Mouse (Mus musculus) neural tube, embryonic 10.5 days (tissue): ENCODE results near the gene 6720489N17Rik.
"Not testable (repeated sequence)": the region's sequence is repeated elsewhere in the genome, so short reads cannot be mapped to it uniquely, and the experiment has no call there.

Source experiments
- DNase-seq: peaks from one replicate; pipeline ENCODE4 v3.0.0-alpha.2; 2017; ENCODE audit warnings: low spot score; ENCODE audit errors: extremely low spot score

The 6720489N17Rik gene

DNA sequence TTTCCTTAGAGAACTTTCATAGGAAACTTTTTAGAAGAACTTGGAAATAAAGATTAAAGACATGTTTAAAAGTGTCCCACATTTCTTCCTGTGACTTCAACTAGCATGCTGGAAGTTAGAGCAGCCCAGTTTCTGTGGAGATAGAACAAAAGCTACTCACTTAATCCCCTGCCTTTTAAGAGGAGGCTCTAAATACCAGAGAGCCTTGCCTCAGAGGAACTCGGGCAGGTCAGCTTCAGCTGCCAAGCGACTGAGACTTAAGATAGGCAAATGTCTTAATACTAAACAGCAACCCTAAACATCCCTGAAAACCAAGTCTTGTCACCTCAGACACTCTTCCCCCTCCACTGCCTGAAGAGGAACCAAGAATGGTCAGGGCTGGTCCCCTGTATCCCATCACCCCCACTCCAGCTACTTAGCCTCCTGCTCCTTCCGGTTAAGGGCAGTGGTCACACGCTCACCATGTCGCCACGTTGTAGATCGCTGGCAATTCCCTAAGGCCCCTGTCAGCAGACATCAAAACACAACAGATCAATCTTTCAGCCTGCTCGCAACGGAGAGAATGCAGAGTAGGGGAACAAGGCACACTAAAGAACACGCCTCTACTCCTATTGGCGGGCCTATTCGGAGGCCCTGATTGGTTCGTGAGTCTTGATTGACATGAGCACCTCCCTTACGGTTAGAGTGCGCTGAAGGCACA is at the start of gene 6720489N17Rik:
6720489N17Rik (minus strand) TSS at position 606 of the 700 bp plus-strand sequence.
- DNase-seq, result peak; percentile 74

DNA sequence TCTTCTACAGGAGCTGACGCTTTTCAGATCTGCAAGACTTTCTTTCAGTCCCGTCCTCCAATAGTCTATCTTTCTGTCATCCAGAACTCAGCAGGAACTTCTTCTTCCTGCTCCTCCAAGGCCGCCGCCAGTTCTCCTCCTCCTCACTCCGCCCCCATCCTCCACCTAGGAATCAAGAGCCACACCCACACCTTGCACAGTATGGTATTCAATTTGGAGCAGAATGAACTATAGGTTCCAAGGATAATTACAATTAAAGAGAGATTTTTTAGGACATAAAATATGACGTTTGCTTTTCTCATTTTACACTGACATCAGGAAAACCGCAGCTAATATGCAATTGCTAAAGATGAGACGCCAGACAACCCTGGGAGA is 29.4 kb upstream of the 6720489N17Rik start:
- no peak for DNase-seq

DNA sequence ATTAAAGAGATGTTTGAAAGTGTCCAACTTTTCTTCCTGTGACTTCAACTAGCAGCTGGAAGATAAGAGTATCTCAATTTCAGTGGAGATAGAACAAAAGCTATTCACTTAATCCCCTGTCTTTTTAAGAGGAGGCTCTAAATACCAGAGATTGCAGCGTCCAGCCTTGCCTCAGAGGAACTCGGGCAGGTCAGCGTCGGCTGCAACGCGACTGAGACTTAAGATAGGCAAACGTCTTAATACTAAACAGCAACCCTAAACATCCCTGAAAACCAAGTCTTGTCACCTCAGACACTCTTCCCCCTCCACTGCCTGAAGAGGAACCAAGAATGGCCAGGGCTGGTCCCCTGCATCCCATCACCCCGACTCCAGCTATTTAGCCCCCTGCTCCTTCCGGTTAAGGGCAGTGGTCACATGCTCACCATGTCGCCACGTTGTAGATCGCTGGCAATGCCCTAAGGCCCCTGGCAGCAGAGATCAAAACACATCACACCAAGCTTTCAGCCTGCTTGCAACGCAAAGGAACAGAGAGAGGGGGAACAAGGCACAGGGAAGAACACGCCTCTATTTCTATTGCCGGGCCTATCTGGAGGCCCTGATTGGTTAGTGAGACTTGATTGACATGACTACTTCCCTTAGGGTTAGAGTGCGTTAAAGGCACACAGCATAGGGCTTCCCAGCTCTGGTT is 28.8 kb upstream of the 6720489N17Rik start:
- peak; percentile 63 for DNase-seq

DNA sequence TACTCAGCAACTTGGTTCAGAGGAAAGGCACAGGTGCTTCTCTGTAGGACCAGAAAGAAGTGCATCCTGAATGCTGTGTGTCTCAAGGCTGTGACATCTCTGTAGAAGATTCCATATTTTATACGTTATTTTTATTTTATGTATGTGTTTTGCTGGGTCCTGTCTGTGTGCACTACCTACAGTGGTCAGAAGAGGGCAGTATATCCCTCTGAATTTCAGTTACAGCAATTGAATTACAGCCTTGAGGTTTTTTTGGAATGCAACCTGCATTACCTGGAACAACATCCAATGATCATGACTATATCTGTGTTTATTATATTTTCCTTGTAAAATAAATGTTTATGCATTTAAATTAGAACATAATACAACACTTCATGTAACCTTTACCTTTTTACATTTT is 3.1 kb upstream of the 6720489N17Rik start:
- DNase-seq, result peak; percentile 24

DNA sequence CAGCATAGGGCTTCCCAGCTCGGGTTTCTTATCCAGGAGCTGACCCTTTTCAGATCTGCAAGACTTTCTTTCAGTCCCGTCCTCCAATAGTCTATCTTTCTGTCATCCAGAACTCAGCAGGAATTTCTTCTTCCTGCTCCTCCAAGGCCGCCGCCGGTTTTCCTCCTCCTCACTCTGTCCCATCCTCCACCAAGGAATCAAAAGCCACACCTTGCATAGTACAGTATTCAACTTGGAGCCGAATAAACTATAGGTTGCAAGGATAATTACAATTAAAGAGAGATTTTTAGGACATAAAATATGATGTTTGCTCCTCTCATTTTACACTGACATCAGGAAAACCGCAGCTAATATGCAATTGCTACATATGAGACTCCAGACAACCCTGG is 289 bp upstream of the 6720489N17Rik start:
- DNase-seq, result peak; percentile 19

DNA sequence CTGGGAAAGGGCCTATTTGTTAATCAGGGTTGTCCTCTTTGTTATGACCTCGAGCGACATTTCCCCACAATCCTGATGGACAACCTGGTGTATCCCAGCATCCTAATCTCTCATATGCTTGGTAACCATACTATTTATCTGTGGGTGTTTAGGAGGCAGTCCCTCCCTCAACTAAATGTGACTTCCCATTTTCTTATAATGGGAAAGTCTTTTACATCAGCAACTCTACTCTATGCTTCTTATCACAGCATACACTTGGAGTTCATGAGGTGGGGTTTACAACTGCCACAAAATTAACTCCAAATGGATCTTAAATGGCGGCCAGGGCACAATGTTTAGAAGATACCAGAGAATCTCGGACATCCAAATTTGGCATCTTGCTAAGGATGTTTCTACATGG is 6.5 kb downstream of the 6720489N17Rik start:
- DNase-seq, result not testable (repeated sequence)

DNA sequence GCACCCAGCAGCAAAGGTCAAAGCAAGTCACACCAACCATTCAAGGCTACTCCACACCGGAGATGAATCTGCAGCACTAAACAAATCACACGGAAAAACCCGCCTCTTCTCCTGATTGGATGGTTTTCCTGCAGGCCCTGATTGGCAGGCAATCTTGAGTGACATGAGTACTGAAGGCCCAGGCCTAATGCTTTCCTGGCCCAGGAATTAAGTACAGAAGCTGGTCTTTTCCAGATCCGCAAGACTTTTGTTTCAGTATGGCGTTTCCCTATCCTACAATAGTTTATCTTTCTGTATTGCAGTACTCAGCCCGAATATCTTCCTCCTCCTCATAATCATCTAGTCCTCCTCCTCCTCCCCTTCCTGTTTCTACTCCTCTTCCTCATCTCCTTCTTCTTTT is 52.9 kb downstream of the 6720489N17Rik start, which contains the start of gene Zfp934:
Zfp934 (minus strand) TSS at position 101 of the 400 bp plus-strand sequence.
- DNase-seq, result not testable (repeated sequence)

DNA sequence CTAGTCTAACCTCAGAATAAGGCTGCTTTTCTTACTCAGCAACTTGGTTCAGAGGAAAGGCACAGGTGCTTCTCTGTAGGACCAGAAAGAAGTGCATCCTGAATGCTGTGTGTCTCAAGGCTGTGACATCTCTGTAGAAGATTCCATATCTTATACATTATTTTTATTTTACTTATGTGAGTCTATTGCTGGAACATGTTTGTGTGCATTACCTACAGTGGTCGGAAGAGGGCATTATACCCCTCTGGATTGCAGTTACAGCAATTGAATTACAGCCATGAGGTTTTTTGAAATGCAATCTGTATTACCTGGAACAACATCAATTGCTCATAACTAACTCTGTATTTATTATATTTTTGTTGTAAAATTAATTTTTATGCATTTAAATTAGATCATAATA is 62.3 kb downstream of the 6720489N17Rik start:
- not testable (repeated sequence) for DNase-seq

DNA sequence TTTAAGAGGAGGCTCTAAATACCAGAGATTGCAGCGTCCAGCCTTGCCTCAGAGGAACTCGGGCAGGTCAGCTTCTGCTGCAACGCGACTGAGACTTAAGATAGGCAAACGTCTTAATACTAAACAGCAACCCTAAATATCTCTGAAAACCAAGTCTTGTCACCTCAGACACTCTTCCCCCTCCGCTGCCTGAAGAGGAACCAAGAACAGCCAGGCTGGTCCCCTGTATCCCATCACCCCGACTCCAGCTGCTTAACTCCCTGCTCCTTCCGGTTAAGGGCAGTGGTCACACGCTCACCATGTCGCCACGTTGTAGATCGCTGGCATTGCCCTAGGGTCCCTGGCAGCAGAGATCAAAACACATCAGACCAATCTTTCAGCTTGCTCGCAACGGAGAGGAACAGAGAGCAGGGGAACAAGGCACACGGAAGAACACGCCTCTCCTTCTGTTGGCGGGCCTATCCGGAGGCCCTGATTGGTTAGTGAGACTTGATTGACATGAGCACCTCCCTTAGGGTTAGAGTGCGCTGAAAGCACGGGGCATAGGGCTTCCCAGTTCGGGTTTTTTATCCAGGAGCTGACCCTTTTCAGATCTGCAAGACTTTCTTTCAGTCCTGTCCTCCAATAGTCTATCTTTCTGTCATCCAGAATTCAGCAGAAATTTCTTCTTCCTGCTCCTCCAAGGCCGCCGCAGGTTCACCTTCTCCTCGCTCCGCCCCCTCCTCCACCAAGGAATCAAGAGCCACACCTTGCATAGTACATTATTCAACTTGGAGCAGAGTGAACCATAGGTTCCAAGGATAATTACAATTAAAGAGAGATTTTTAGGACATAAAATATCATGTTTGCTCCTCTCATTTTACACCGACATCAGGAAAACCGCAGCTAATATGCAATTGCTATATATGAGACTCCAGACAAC is 65.5 kb downstream of the 6720489N17Rik start, which contains the start of gene Zfp935:
Zfp935 (minus strand) TSS at position 323 of the 922 bp plus-strand sequence.
- DNase-seq, result peak; percentile 19
